Mouse (Mus musculus) adrenal gland, postnatal 14 days (tissue): ENCODE results near the gene Zbtb17. TPM values are rescaled to one million over a fixed set of nuclear protein-coding genes. Genes with fewer than 3 reads are reported as not detected.

Source experiments
- DNase-seq: peaks from one replicate; pipeline ENCODE4 v3.0.0; 2021; ENCODE audit warnings: mixed read lengths
- total RNA-seq: library from RNA; stranded (reverse); gene quantifications from 2 replicates; pipeline ENCODE4 v1.2.3, GENCODE M21; 2021

Zbtb17 gene
- total RNA-seq, 1 experiment from 2014 or later = 17.0 TPM

- no peak for DNase-seq
Observed at GRCm38 (mm10) chr4:141458236-141458635, 13.8 kb downstream of the Zbtb17 start.

- no peak for DNase-seq
Observed at GRCm38 (mm10) chr4:141458888-141459287, 14.4 kb downstream of the Zbtb17 start.

DNA sequence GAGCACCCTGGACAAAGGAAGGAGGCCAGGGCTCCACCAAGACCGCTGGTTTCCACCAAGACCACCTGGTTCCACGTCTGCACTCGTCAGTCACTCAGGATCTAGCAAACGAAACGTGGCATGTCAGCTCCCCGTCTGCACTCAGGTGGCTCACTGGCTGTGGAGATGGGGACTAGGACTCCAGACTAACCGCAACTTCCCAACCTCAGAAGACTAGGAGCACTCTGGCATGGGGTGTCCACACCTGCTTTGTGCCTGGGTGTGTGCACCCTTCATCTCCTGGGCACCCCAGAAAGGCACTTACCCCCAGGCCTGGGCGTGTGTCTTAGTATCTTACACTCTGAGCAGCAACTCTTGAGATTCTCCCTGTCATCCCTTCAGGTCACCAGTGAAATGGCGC, 15.3 kb downstream of the Zbtb17 start:
- DNase-seq = no peak

DNA sequence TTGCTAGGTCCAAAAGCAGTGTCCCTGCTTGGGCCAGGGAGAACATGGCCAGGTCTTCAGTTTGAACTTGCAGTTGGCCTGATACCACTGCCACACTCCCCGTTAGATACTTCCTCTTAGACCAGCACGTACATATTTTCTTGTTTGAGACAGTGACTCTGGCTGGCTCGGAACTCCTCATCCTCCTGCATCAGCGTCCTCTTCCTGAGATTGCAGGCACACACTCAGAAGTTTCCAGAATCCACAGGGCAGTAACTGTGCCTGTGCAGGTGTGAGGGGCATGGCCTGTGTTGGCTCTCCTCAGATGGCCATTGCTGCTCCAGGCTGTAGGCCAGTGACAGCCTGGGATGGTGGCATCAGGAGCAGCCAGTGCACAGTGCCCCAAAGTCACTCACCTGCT, 16.0 kb downstream of the Zbtb17 start:
- DNase-seq = no peak

DNA sequence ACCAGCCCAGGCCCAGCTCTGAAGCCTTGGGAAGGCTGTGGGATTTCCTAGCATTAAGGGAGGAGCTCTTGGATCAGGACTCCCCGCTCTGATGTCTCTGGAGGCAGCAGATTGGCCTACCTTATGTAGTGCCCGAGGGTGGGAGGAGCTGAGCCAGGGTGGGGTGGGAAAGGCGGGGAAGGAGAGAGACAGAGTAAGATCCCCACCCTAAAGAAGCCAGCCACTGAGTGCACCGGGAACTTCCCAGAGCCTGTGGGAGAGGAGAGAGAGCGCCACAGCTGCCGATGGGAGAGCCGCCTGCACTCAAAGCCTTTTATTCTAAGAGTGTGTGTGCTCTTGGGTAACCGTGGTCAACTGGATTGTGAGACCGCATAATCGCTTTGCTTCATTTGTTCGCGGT, 16.6 kb downstream of the Zbtb17 start:
- DNase-seq = no peak

- DNase-seq = no peak
Observed at GRCm38 (mm10) chr4:141461576-141461975, 17.1 kb downstream of the Zbtb17 start.

- DNase-seq = no peak
Observed at GRCm38 (mm10) chr4:141463472-141463871, 19.0 kb downstream of the Zbtb17 start.

GRCm38 (mm10) chr4:141464722-141465121, 20.3 kb downstream of the Zbtb17 start:
- no peak for DNase-seq

DNA sequence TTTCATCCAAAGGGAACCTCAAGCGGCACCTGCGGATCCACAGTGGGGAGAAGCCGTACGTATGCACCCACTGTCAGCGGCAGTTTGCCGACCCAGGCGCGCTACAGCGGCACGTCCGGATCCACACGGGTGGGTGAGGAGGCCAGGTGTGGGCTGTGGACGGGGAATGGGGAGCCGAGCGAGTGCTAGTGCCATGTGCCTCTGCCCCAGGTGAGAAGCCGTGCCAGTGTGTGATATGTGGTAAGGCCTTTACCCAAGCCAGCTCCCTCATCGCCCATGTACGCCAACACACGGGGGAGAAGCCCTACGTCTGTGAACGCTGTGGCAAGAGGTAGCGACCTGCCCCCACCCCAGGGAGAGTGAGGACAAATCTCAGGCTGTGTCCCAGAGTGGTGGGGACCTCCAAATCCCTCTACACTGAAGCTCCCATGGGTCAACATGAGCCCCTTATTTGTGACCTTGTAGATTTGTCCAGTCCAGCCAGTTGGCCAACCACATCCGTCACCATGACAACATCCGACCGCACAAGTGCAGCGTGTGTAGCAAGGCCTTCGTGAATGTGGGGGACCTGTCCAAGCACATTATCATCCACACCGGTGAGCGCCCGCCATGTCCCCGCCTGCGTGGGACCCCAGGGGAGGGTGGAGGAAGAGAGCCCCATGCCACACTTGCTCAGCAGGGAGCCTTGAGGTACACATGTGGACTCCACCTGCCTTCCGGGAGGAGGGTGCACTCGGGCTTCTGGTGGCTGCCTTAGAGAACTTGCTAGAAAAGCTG, 21.2 kb downstream of the Zbtb17 start:
- peak; percentile 45 for DNase-seq

GRCm38 (mm10) chr4:141466289-141466795, 21.9 kb downstream of the Zbtb17 start:
- no peak for DNase-seq

GRCm38 (mm10) chr4:141466844-141467580, 22.6 kb downstream of the Zbtb17 start:
- DNase-seq = no peak

- DNase-seq = no peak
Observed at GRCm38 (mm10) chr4:141467581-141467927, 23.1 kb downstream of the Zbtb17 start.

DNA sequence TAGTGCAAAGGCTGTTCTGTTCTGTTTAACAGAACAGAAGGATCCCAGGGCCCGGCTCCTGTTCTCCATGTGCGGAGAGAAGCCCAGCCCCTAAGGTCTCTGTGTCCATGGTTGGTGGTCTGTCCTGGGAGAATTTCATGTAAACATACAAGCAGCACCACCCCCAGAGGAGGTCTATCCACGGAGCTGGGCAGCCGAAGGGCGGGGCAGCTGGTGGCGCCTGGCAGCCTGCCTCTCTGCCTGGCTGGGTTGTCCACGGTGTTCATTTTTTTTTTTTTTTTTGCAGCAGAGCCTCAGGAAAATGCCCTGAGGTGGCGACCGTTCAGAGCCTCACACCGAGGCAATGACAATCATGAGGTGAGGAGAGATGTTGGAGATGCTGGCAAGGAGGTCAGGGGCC, 24.1 kb downstream of the Zbtb17 start:
- DNase-seq = peak; percentile 36

DNA sequence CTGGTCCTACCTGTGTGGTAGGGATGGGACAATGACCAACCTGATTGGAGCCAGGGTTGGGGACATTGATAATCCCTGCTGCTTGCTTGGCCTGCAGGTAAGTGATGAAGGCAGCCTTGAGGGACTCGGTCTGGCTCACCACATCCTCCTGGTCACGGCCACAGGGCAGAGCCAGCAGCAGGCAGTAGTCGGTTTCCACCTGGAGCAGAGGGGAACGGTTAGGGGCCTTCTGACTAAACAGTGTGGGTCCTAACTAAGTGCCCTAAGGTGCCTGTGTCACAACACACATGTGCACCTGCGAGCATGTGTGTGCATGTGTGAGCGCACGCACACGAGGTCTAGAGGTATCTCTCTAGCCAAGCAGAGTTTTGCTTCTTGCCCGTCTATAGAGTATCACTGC, 24.9 kb downstream of the Zbtb17 start:
- DNase-seq = no peak

GRCm38 (mm10) chr4:141471491-141471890, 27.0 kb downstream of the Zbtb17 start:
- DNase-seq = no peak

- no peak for DNase-seq
Observed at GRCm38 (mm10) chr4:141472641-141473321, 28.3 kb downstream of the Zbtb17 start.

- no peak for DNase-seq
Observed at GRCm38 (mm10) chr4:141474431-141474830, 30.0 kb downstream of the Zbtb17 start.

- DNase-seq = no peak
Observed at GRCm38 (mm10) chr4:141477681-141478102, 33.2 kb downstream of the Zbtb17 start.

GRCm38 (mm10) chr4:141478225-141478624, 33.8 kb downstream of the Zbtb17 start:
- DNase-seq = peak; percentile 67

DNA sequence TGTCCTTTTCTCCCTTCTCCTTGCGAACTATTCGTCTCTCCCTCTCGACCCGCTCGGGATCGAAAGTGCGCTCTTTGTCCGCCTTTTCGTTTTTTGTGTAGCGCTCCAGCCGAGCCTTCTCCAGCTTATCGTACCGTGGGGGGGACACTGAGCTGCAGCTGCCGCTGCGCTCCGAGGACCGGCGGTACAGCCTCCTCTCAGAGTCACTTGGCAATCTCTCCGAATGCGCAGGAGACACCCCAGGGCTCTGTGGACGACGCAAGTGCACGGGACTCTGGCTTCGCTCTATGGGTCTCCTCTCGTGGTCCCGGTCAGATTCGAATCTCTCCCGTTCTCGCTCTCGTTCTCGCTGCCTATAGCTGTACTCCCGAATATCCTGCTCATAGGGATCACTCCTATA, 34.3 kb downstream of the Zbtb17 start:
- DNase-seq = no peak

- no peak for DNase-seq
Observed at GRCm38 (mm10) chr4:141479411-141479810, 35.0 kb downstream of the Zbtb17 start.

GRCm38 (mm10) chr4:141484071-141484470, 39.6 kb downstream of the Zbtb17 start:
- no peak for DNase-seq

GRCm38 (mm10) chr4:141487581-141487980, 43.1 kb downstream of the Zbtb17 start:
- no peak for DNase-seq
